Mouse (Mus musculus) heart, adult 8-10 months (tissue): ENCODE results near the gene Zfp341. TPM values are rescaled to one million over a fixed set of nuclear protein-coding genes. Genes with fewer than 3 reads are reported as not detected.
A peak's percentile ranks its signal among the peaks of the same experiment; 100 is the strongest.

Experiments used
- DNase-seq: peaks from one replicate; pipeline ENCODE4 v3.0.0; 2022; ENCODE audit warnings: low spot score
- total RNA-seq, 4 experiments: library from RNA; stranded (reverse); gene quantifications; 2 replicates each; pipeline ENCODE4 v1.2.4; 2022

Gene Zfp341
- total RNA-seq, 4 experiments from 2014 or later = 2.4 to 4.3 (median 2.7) TPM

GRCm38 (mm10) chr2:154676653-154677609 lies 63.8 kb downstream of the Zfp341 start:
- peak; percentile 83 for DNase-seq

GRCm38 (mm10) chr2:154677651-154678139 lies 64.6 kb downstream of the Zfp341 start:
- DNase-seq = peak; percentile 61

GRCm38 (mm10) chr2:154678995-154679394 lies 65.9 kb downstream of the Zfp341 start:
- no peak for DNase-seq

GRCm38 (mm10) chr2:154680337-154680736 lies 67.2 kb downstream of the Zfp341 start:
- DNase-seq = no peak

- no peak for DNase-seq
Observed at GRCm38 (mm10) chr2:154680941-154681340, 67.8 kb downstream of the Zfp341 start.

GRCm38 (mm10) chr2:154682712-154683111 lies 69.6 kb downstream of the Zfp341 start:
- DNase-seq = no peak

- no peak for DNase-seq
Observed at GRCm38 (mm10) chr2:154684901-154685470, 71.9 kb downstream of the Zfp341 start.

GRCm38 (mm10) chr2:154685772-154686171 lies 72.7 kb downstream of the Zfp341 start:
- DNase-seq = no peak

- DNase-seq = no peak
Observed at GRCm38 (mm10) chr2:154686819-154687218, 73.7 kb downstream of the Zfp341 start.

- no peak for DNase-seq
Observed at GRCm38 (mm10) chr2:154689391-154689790, 76.3 kb downstream of the Zfp341 start.

- DNase-seq = no peak
Observed at GRCm38 (mm10) chr2:154690959-154691358, 77.9 kb downstream of the Zfp341 start.

GRCm38 (mm10) chr2:154693186-154693940 lies 80.3 kb downstream of the Zfp341 start:
- peak; percentile 27 for DNase-seq

- DNase-seq = peak; percentile 62
Observed at GRCm38 (mm10) chr2:154693941-154694256, 80.8 kb downstream of the Zfp341 start.

- no peak for DNase-seq
Observed at GRCm38 (mm10) chr2:154695690-154696089, 82.6 kb downstream of the Zfp341 start.

Other genes starting within 250 kb of the Zfp341 start
- gene Cdk5rap1, start 240.3 kb upstream of the Zfp341 start, total RNA-seq = 10 to 100 TPM; 17.0 to 21.7 (median 20.5) TPM
- 10 to 100 TPM; 69.1 to 74.1 (median 72.8) TPM for gene Snta1, start 205.2 kb upstream of the Zfp341 start, total RNA-seq
- gene Cbfa2t2, start 176.8 kb upstream of the Zfp341 start, total RNA-seq = 10 to 100 TPM; 11.6 to 22.2 (median 16.0) TPM
- not detected for gene 1700003F12Rik, start 66.2 kb upstream of the Zfp341 start, total RNA-seq
- not detected for gene Actl10, start 61.5 kb upstream of the Zfp341 start, total RNA-seq
- gene Necab3, start 54.4 kb upstream of the Zfp341 start, total RNA-seq = 1 to 10 TPM in 1 of 4 experiments, under 1 TPM in 3; 0.25 to 1.2 (median 0.60) TPM
- 1 to 10 TPM in 1 of 4 experiments, under 1 TPM in 3; 0.25 to 1.2 (median 0.47) TPM for gene E2f1, start 43.4 kb upstream of the Zfp341 start, total RNA-seq
- 10 to 100 TPM; 25.0 to 31.0 (median 27.2) TPM for gene Pxmp4, start 9.6 kb upstream of the Zfp341 start, total RNA-seq
- gene 4930519P11Rik, start 140 bp downstream of the Zfp341 start, total RNA-seq = not detected
- 100 to 1,000 TPM; 119 to 132 (median 124) TPM for gene Chmp4b, start 38.4 kb downstream of the Zfp341 start, total RNA-seq
- not detected for gene Gm14214, start 156.7 kb downstream of the Zfp341 start, total RNA-seq
- 10 to 100 TPM; 81.3 to 93.0 (median 90.0) TPM for gene Raly, start 177.8 kb downstream of the Zfp341 start, total RNA-seq
- gene a, start 178.1 kb downstream of the Zfp341 start, total RNA-seq = not detected